Mouse (Mus musculus) CH12.LX (cell line): Measurements from ENCODE around the gene Med11. TPM values are rescaled to one million over a fixed set of nuclear protein-coding genes. Genes with fewer than 3 reads are reported as not detected.

ENCODE experiments used
- polyA plus RNA-seq: library from polyadenylated mRNA; unstranded; fragments of >175 nt; gene quantifications from 2 replicates; pipeline ENCODE4 v1.2.1, GENCODE M21; 2012; ENCODE audit warnings: low read depth; ENCODE audit not compliant: insufficient read length
- total RNA-seq, 2 experiments: library from RNA; depleted of rRNA; stranded (reverse); fragments of 300-350 nt in 1 of 2; fragments of >200 nt in 1 of 2; gene quantifications; 2 replicates each; pipeline ENCODE4 v1.2.3; 2012 to 2014

Med11 gene
- total and polyA plus RNA-seq, 3 experiments: 52.2 to 79.9 (median 74.3) TPM

Other genes with a start within 250 kb of the Med11 start
Only the 20 nearest of the 31 such genes appear.
- not detected in 2 replicates for gene Alox12, start 196.6 kb upstream of the Med11 start, total RNA-seq (2012; rRNA removed)
- gene Alox12, start 196.6 kb upstream of the Med11 start, total RNA-seq (2014; rRNA removed): not detected in 2 replicates
- not detected in 2 replicates for gene Alox12, start 196.6 kb upstream of the Med11 start, polyA plus RNA-seq
- 0.21 TPM in 1 of 2 replicates, not detected in the other for gene Alox12e, start 129.3 kb upstream of the Med11 start, total RNA-seq (2012; rRNA removed)
- not detected in 2 replicates for gene Alox12e, start 129.3 kb upstream of the Med11 start, total RNA-seq (2014; rRNA removed)
- not detected in 2 replicates for gene Alox12e, start 129.3 kb upstream of the Med11 start, polyA plus RNA-seq
- 0.04 TPM in 1 of 2 replicates, not detected in the other for gene Alox15, start 99.9 kb upstream of the Med11 start, total RNA-seq (2012; rRNA removed)
- gene Alox15, start 99.9 kb upstream of the Med11 start, total RNA-seq (2014; rRNA removed): not detected in 2 replicates
- gene Alox15, start 99.9 kb upstream of the Med11 start, polyA plus RNA-seq: not detected in 2 replicates
- gene Pelp1, start 41.9 kb upstream of the Med11 start, total RNA-seq (2012; rRNA removed): 33.0 and 37.5 TPM in 2 replicates
- 12.9 and 13.2 TPM in 2 replicates for gene Pelp1, start 41.9 kb upstream of the Med11 start, total RNA-seq (2014; rRNA removed)
- 101 and 113 TPM in 2 replicates for gene Pelp1, start 41.9 kb upstream of the Med11 start, polyA plus RNA-seq
- gene Arrb2, start 19.3 kb upstream of the Med11 start, total RNA-seq (2012; rRNA removed): 45.9 and 60.2 TPM in 2 replicates
- gene Arrb2, start 19.3 kb upstream of the Med11 start, total RNA-seq (2014; rRNA removed): 42.1 and 46.0 TPM in 2 replicates
- 89.7 and 101 TPM in 2 replicates for gene Arrb2, start 19.3 kb upstream of the Med11 start, polyA plus RNA-seq
- gene Zmynd15, start 7.5 kb downstream of the Med11 start, total RNA-seq (2012; rRNA removed): 0.08 TPM in 1 of 2 replicates, not detected in the other
- gene Zmynd15, start 7.5 kb downstream of the Med11 start, total RNA-seq (2014; rRNA removed): 0.05 TPM in 1 of 2 replicates, not detected in the other
- 0.20 and 0.74 TPM in 2 replicates for gene Zmynd15, start 7.5 kb downstream of the Med11 start, polyA plus RNA-seq
- 0.04 and 0.08 TPM in 2 replicates for gene Cxcl16, start 8.1 kb downstream of the Med11 start, total RNA-seq (2012; rRNA removed)
- not detected in 2 replicates for gene Cxcl16, start 8.1 kb downstream of the Med11 start, total RNA-seq (2014; rRNA removed)
- 0.56 and 0.59 TPM in 2 replicates for gene Cxcl16, start 8.1 kb downstream of the Med11 start, polyA plus RNA-seq
- 3.6 and 5.5 TPM in 2 replicates for gene Tm4sf5, start 53.3 kb downstream of the Med11 start, total RNA-seq (2012; rRNA removed)
- 8.8 and 11.7 TPM in 2 replicates for gene Tm4sf5, start 53.3 kb downstream of the Med11 start, total RNA-seq (2014; rRNA removed)
- 24.5 and 32.5 TPM in 2 replicates for gene Tm4sf5, start 53.3 kb downstream of the Med11 start, polyA plus RNA-seq
- gene Vmo1, start 62.7 kb downstream of the Med11 start, total RNA-seq (2012; rRNA removed): 0.21 TPM in 1 of 2 replicates, not detected in the other
- 0.70 TPM in 1 of 2 replicates, not detected in the other for gene Vmo1, start 62.7 kb downstream of the Med11 start, total RNA-seq (2014; rRNA removed)
- 0.36 and 0.63 TPM in 2 replicates for gene Vmo1, start 62.7 kb downstream of the Med11 start, polyA plus RNA-seq
- not detected in 2 replicates for gene Gltpd2, start 67.3 kb downstream of the Med11 start, total RNA-seq (2012; rRNA removed)
- gene Gltpd2, start 67.3 kb downstream of the Med11 start, total RNA-seq (2014; rRNA removed): not detected in 2 replicates
- 0.19 TPM in 1 of 2 replicates, not detected in the other for gene Gltpd2, start 67.3 kb downstream of the Med11 start, polyA plus RNA-seq
- gene Psmb6, start 73.4 kb downstream of the Med11 start, total RNA-seq (2012; rRNA removed): 921 and 922 TPM in 2 replicates
- gene Psmb6, start 73.4 kb downstream of the Med11 start, total RNA-seq (2014; rRNA removed): 749 and 831 TPM in 2 replicates
- gene Psmb6, start 73.4 kb downstream of the Med11 start, polyA plus RNA-seq: 779 and 831 TPM in 2 replicates
- not detected in 2 replicates for gene Gm40193, start 81.0 kb downstream of the Med11 start, total RNA-seq (2012; rRNA removed)
- gene Gm40193, start 81.0 kb downstream of the Med11 start, total RNA-seq (2014; rRNA removed): not detected in 2 replicates
- not detected in 2 replicates for gene Gm40193, start 81.0 kb downstream of the Med11 start, polyA plus RNA-seq
- gene Pld2, start 88.1 kb downstream of the Med11 start, total RNA-seq (2012; rRNA removed): 4.0 and 4.8 TPM in 2 replicates
- 3.1 and 3.4 TPM in 2 replicates for gene Pld2, start 88.1 kb downstream of the Med11 start, total RNA-seq (2014; rRNA removed)
- 6.6 and 6.7 TPM in 2 replicates for gene Pld2, start 88.1 kb downstream of the Med11 start, polyA plus RNA-seq
- 24.3 and 31.2 TPM in 2 replicates for gene Mink1, start 111.0 kb downstream of the Med11 start, total RNA-seq (2012; rRNA removed)
- 11.6 and 15.0 TPM in 2 replicates for gene Mink1, start 111.0 kb downstream of the Med11 start, total RNA-seq (2014; rRNA removed)
- 79.8 and 82.8 TPM in 2 replicates for gene Mink1, start 111.0 kb downstream of the Med11 start, polyA plus RNA-seq
- gene 4930544D05Rik, start 163.9 kb downstream of the Med11 start, total RNA-seq (2012; rRNA removed): 0.17 TPM in 1 of 2 replicates, not detected in the other
- not detected in 2 replicates for gene 4930544D05Rik, start 163.9 kb downstream of the Med11 start, total RNA-seq (2014; rRNA removed)
- not detected in 2 replicates for gene 4930544D05Rik, start 163.9 kb downstream of the Med11 start, polyA plus RNA-seq
- not detected in 2 replicates for gene Chrne, start 167.3 kb downstream of the Med11 start, total RNA-seq (2012; rRNA removed)
- gene Chrne, start 167.3 kb downstream of the Med11 start, total RNA-seq (2014; rRNA removed): not detected in 2 replicates
- not detected in 2 replicates for gene Chrne, start 167.3 kb downstream of the Med11 start, polyA plus RNA-seq
- 0.25 TPM in 2 replicates for gene Gp1ba, start 187.2 kb downstream of the Med11 start, total RNA-seq (2012; rRNA removed)
- gene Gp1ba, start 187.2 kb downstream of the Med11 start, total RNA-seq (2014; rRNA removed): not detected in 2 replicates
- 0.84 and 1.1 TPM in 2 replicates for gene Gp1ba, start 187.2 kb downstream of the Med11 start, polyA plus RNA-seq
- 23.5 and 24.0 TPM in 2 replicates for gene Rnf167, start 195.3 kb downstream of the Med11 start, total RNA-seq (2012; rRNA removed)
- gene Rnf167, start 195.3 kb downstream of the Med11 start, total RNA-seq (2014; rRNA removed): 24.1 and 25.5 TPM in 2 replicates
- 28.0 and 31.7 TPM in 2 replicates for gene Rnf167, start 195.3 kb downstream of the Med11 start, polyA plus RNA-seq
- 96.9 and 99.0 TPM in 2 replicates for gene Slc25a11, start 195.6 kb downstream of the Med11 start, total RNA-seq (2012; rRNA removed)
- gene Slc25a11, start 195.6 kb downstream of the Med11 start, total RNA-seq (2014; rRNA removed): 121 and 135 TPM in 2 replicates
- gene Slc25a11, start 195.6 kb downstream of the Med11 start, polyA plus RNA-seq: 127 and 132 TPM in 2 replicates
- 1,045 and 1,143 TPM in 2 replicates for gene Pfn1, start 202.7 kb downstream of the Med11 start, total RNA-seq (2012; rRNA removed)
- gene Pfn1, start 202.7 kb downstream of the Med11 start, total RNA-seq (2014; rRNA removed): 799 and 844 TPM in 2 replicates
- 2,575 and 2,624 TPM in 2 replicates for gene Pfn1, start 202.7 kb downstream of the Med11 start, polyA plus RNA-seq